Mouse (Mus musculus) liver, postnatal 0 days (tissue): ENCODE measurements around the gene Mmp8.

Source experiments
- CTCF ChIP-seq: sonication (generic); IDR thresholded peaks from 2 replicates; pipeline ENCODE4 v1.5.1; 2016; ENCODE audit warnings: antibody characterized with exemption, low read depth
- EP300 ChIP-seq: IDR thresholded peaks from 2 replicates; pipeline ENCODE4 v1.6.1; 2016; ENCODE audit warnings: antibody characterized with exemption, low read depth, mild to moderate bottlenecking

DNA sequence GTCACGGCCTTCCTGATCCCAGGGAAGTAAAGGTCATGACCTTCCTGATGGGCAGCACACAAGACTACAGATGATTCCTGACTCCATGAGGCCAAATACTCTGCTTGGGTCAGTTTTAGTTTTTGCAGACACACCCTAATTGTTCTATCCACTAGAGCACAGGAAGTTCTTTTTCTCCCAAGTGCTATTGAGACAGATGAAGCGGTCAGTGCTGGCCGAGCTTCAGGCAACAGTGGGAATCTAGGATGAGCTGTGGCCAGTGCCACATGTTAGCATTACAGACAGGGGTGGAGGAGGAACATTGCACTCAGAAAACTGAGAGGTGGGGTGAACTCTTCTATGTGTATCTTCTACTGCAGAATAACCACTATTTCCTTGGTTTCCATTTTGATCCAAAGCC, 17.3 kb downstream of the Mmp8 start:
- TF ChIP-seq CTCF, result no peak
- no peak for TF ChIP-seq EP300
